Mouse (Mus musculus): Measurements from ENCODE around the gene Acp7. TPM values are rescaled to one million over a fixed set of nuclear protein-coding genes. Genes with fewer than 3 reads are reported as not detected.

Gene Acp7
- total and polyA plus RNA-seq, 2 experiments = not detected

DNA sequence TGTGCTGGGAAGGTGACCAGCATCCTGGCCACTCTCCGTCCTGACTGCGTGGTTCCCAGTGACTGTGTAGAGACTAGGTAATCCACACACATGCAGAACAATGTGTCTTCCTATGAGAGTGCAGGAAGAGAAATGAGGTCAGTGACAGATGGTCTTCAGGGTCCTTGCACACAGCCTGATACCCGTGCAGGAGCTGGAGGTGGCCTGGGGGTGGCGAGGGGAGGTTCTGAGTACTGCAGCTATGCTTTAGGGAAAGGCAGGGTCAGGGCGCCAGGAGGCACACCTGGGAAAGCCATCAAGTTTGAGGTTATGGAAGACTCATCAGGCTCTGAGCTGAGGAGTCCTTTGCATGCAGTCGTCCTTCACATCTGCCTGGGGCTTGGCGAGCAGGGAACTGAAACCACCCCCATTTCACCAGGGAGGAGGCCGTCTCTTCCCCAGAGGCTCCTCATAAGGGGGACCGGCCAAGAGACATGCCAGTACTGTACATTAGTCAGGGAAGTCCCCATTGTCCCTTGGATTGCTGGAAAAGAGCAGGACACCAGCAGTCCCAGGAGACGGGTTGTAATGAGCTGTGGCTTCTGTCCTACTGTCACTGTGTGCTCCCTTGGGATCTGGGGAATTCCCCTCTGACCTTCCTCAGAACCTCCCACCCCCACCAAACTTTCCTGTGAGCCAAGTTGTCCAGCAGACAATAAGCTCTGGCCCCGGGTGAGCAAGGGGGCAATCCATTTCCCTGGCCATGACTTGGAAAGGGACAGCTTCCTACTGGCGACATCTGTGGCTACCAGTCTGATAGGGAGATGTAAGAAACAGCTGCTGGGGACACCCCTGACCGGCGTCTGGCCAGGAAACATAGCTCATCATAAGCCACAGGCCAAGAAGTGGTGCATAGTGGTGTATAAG, 37.7 kb downstream of the Acp7 start:
- 62% methylated on average over 14 of the region's 14 CpGs for WGBS
- no peak for DNase-seq (ENCODE audit: extremely low read depth, low read depth, low spot score)
- H3K9ac ChIP-seq (ENCODE audit: low read depth, low read length) = no peak overlapping the region

DNA sequence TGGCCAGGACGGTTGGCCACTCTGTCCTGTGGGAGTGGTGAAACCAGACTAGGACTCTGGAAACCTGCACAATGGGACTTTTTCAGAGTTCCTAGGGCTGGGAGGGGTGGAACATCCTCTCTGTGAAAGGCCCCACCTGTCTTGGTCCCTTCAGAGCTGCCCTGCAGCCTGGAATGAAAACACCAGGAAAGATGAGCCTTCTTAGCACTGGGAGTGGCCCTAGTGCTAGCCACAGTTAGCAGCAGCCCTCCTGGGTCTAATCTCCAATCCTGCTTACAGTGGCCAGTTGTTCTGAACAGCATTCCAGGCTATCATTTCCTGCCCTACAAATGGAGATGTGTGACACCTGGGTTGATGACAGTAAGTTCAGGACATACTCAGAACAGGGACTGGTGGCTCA, 39.3 kb downstream of the Acp7 start:
- Histone ChIP-seq H3K36me3 (ENCODE audit: control insufficient read depth, insufficient read depth, low read length) (no peaks in the 10 kb centered on the region), H3K27me3 (ENCODE audit: control insufficient read depth, insufficient read depth, low read length) (no peaks in the 10 kb centered on the region), H3K4me3 (ENCODE audit: insufficient read depth, low read depth, low read length) (no peak overlapping the region), H3K9ac (ENCODE audit: low read depth, low read length) (no peak overlapping the region), H3K79me2 (ENCODE audit: control insufficient read depth, insufficient read depth, low read length) (peaks cover 82% of the 10 kb centered on the region), H3K4me1 (ENCODE audit: control insufficient read depth, insufficient read depth, low read length) (peaks cover 33% of the 10 kb centered on the region), H3K27ac (replicated peaks; ENCODE audit: insufficient read depth, low read depth, low read length) (no peak overlapping the region)
- DNase-seq (ENCODE audit: extremely low read depth, low read depth, low spot score) = no peak
- WGBS = 80% methylated on average over 1 of the region's 1 CpGs
- TF ChIP-seq POLR2A (IDR thresholded peaks at IDR 0.05; ENCODE audit: extremely low read depth, insufficient read depth, low read length) (no peak), CTCF (IDR thresholded peaks at IDR 0.05; ENCODE audit: low read depth, low read length) (no peak)

More for the DNA sequence above, 37.7 kb downstream of the Acp7 start:
- Histone ChIP-seq H3K36me3 (ENCODE audit: control insufficient read depth, insufficient read depth, low read length) (no peaks in the 10 kb centered on the region), H3K27me3 (ENCODE audit: control insufficient read depth, insufficient read depth, low read length) (no peaks in the 10 kb centered on the region), H3K27ac (replicated peaks; ENCODE audit: insufficient read depth, low read depth, low read length) (no peak overlapping the region), H3K4me1 (ENCODE audit: control insufficient read depth, insufficient read depth, low read length) (peaks cover 31% of the 10 kb centered on the region), H3K4me3 (ENCODE audit: insufficient read depth, low read depth, low read length) (no peak overlapping the region), H3K79me2 (ENCODE audit: control insufficient read depth, insufficient read depth, low read length) (peaks cover 68% of the 10 kb centered on the region)
- TF ChIP-seq CTCF (IDR thresholded peaks at IDR 0.05; ENCODE audit: low read depth, low read length) = no peak
- TF ChIP-seq POLR2A (IDR thresholded peaks at IDR 0.05; ENCODE audit: extremely low read depth, insufficient read depth, low read length) = no peak

- Histone ChIP-seq H3K4me1 (ENCODE audit: control insufficient read depth, insufficient read depth, low read length) (peaks cover 31% of the 10 kb centered on the region), H3K36me3 (ENCODE audit: control insufficient read depth, insufficient read depth, low read length) (no peaks in the 10 kb centered on the region), H3K27ac (replicated peaks; ENCODE audit: insufficient read depth, low read depth, low read length) (no peak overlapping the region), H3K9ac (ENCODE audit: low read depth, low read length) (no peak overlapping the region), H3K79me2 (ENCODE audit: control insufficient read depth, insufficient read depth, low read length) (peaks cover 55% of the 10 kb centered on the region), H3K27me3 (ENCODE audit: control insufficient read depth, insufficient read depth, low read length) (no peaks in the 10 kb centered on the region), H3K4me3 (ENCODE audit: insufficient read depth, low read depth, low read length) (no peak overlapping the region)
- DNase-seq (ENCODE audit: extremely low read depth, low read depth, low spot score) = no peak
- TF ChIP-seq CTCF (IDR thresholded peaks at IDR 0.05; ENCODE audit: low read depth, low read length) (no peak), POLR2A (IDR thresholded peaks at IDR 0.05; ENCODE audit: extremely low read depth, insufficient read depth, low read length) (no peak)
Observed at GRCm38 (mm10) chr7:28587644-28588043, 43.5 kb downstream of the Acp7 start.

DNA sequence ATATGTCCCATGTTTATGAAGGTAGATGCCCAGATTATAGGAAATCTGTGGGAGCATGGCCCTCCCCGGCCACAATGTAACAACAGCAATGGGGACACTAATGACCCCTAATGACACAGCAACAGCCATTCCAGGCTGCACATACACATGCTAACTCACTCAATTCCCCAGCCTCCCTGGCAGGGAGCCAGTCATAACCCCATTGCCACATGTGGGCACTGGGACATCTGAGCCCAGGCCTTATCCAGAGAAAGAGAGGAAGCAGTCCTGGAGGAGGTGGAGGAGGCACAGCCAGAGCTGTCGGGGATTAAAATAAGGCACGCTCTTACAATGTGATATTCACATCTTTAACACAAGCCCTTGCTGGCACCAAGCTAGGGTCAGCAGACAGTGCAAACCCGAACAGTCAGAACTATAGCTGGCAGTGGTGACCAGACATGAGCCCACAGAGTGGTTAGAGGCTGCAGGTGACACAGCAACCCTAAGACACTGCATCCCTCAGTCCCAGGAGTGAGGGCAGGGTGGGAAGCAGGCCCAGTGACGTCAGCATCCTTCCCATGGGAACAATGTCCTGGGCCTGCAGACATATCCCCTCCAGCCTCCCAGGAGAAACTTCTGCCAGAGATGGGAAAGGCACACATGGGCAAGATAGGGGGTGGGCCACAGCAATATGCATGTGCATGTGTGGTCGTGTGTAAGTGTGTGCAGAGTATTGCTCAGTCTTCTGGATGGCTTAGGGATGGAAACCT, 44.3 kb downstream of the Acp7 start:
- Histone ChIP-seq H3K36me3 (ENCODE audit: control insufficient read depth, insufficient read depth, low read length) (no peaks in the 10 kb centered on the region), H3K27ac (replicated peaks; ENCODE audit: insufficient read depth, low read depth, low read length) (no peak overlapping the region), H3K4me3 (ENCODE audit: insufficient read depth, low read depth, low read length) (no peak overlapping the region), H3K9ac (ENCODE audit: low read depth, low read length) (no peak overlapping the region), H3K4me1 (ENCODE audit: control insufficient read depth, insufficient read depth, low read length) (peaks cover 31% of the 10 kb centered on the region), H3K79me2 (ENCODE audit: control insufficient read depth, insufficient read depth, low read length) (peaks cover 50% of the 10 kb centered on the region), H3K27me3 (ENCODE audit: control insufficient read depth, insufficient read depth, low read length) (no peaks in the 10 kb centered on the region)
- TF ChIP-seq POLR2A (IDR thresholded peaks at IDR 0.05; ENCODE audit: extremely low read depth, insufficient read depth, low read length) (no peak), CTCF (IDR thresholded peaks at IDR 0.05; ENCODE audit: low read depth, low read length) (no peak)
- DNase-seq (ENCODE audit: extremely low read depth, low read depth, low spot score) = no peak
- 65% methylated on average over 6 of the region's 6 CpGs for WGBS

GRCm38 (mm10) chr7:28585001-28585400, 46.1 kb downstream of the Acp7 start:
- no peak for TF ChIP-seq CTCF (IDR thresholded peaks at IDR 0.05; ENCODE audit: low read depth, low read length)
- TF ChIP-seq POLR2A (IDR thresholded peaks at IDR 0.05; ENCODE audit: extremely low read depth, insufficient read depth, low read length) = no peak
- Histone ChIP-seq H3K27ac (replicated peaks; ENCODE audit: insufficient read depth, low read depth, low read length) (no peak overlapping the region), H3K36me3 (ENCODE audit: control insufficient read depth, insufficient read depth, low read length) (no peaks in the 10 kb centered on the region), H3K79me2 (ENCODE audit: control insufficient read depth, insufficient read depth, low read length) (peaks cover 51% of the 10 kb centered on the region), H3K27me3 (ENCODE audit: control insufficient read depth, insufficient read depth, low read length) (no peaks in the 10 kb centered on the region), H3K9ac (ENCODE audit: low read depth, low read length) (no peak overlapping the region), H3K4me3 (ENCODE audit: insufficient read depth, low read depth, low read length) (no peak overlapping the region), H3K4me1 (ENCODE audit: control insufficient read depth, insufficient read depth, low read length) (peaks cover 24% of the 10 kb centered on the region)
- DNase-seq (ENCODE audit: extremely low read depth, low read depth, low spot score) = no peak
- 90% methylated on average over 6 of the region's 6 CpGs for WGBS
